Mouse (Mus musculus) midbrain, embryonic 15.5 days (tissue): ENCODE results near the gene Hlf. TPM values are rescaled to one million over a fixed set of nuclear protein-coding genes. Genes with fewer than 3 reads are reported as not detected.

Experiments
- ATAC-seq: fragments of 200-750 bp; cut with Nextera tagmentation; replicated peaks from 2 replicates; pipeline ENCODE4 v1.8.0; 2017; ENCODE audit warnings: moderate TSS enrichment
- H3K27ac ChIP-seq: fragments of 300-500 bp; sonication (generic); 2 replicates; pipeline ENCODE4 v1.5.1; 2015; ENCODE audit warnings: mild to moderate bottlenecking, inconsistent platforms
- H3K27me3 ChIP-seq: fragments of 300-500 bp; sonication (generic); replicated peaks from 2 replicates; pipeline ENCODE4 v1.6.1; 2015; ENCODE audit warnings: inconsistent platforms
- H3K36me3 ChIP-seq: fragments of 300-500 bp; sonication (generic); replicated peaks from 2 replicates; pipeline ENCODE4 v1.6.1; 2015; ENCODE audit warnings: inconsistent platforms
- H3K4me1 ChIP-seq: fragments of 300-500 bp; sonication (generic); 2 replicates; pipeline ENCODE4 v1.6.1; 2015; ENCODE audit warnings: inconsistent platforms
- H3K4me2 ChIP-seq: fragments of 300-500 bp; sonication (generic); 2 replicates; pipeline ENCODE4 v1.6.1; 2015; ENCODE audit warnings: inconsistent platforms, mild to moderate bottlenecking, moderate library complexity
- H3K4me3 ChIP-seq: fragments of 300-500 bp; sonication (generic); 2 replicates; pipeline ENCODE4 v1.5.1; 2015; ENCODE audit warnings: mild to moderate bottlenecking, inconsistent platforms
- H3K9ac ChIP-seq: fragments of 300-500 bp; sonication (generic); 2 replicates; pipeline ENCODE4 v1.6.1; 2015; ENCODE audit warnings: mild to moderate bottlenecking, inconsistent platforms
- H3K9me3 ChIP-seq: fragments of 300-500 bp; sonication (generic); 2 replicates; pipeline ENCODE4 v1.6.1; 2016; ENCODE audit warnings: inconsistent platforms
- WGBS: fragments of 180-500 bp; shearing (Covaris S2); methylation state at CpG from one replicate; pipeline ENCODE4 v1.1.7; 2015; ENCODE audit warnings: mixed read lengths; 5-methylcytosine and 5-hydroxymethylcytosine counted together
- polyA plus RNA-seq: library from polyadenylated mRNA; unstranded; fragments of >200 nt; fragmentation: Nextera tagmentation; extraction: Ambion mirVana; gene quantifications from 2 replicates; pipeline ENCODE4 v1.2.1, GENCODE M21; 2015

Gene Hlf
- polyA plus RNA-seq, 1 experiment from 2014 or later = 7.2 TPM

- H3K27me3 ChIP-seq = no peaks in the 10 kb centered on the region
- H3K36me3 ChIP-seq = no peaks in the 10 kb centered on the region
- no peak overlapping the region for H3K4me2 ChIP-seq
- H3K9me3 ChIP-seq = no peaks in the 10 kb centered on the region
- no peak overlapping the region for H3K9ac ChIP-seq
- no peaks in the 10 kb centered on the region for H3K4me1 ChIP-seq
- WGBS = 93% methylated on average over 3 of the region's 3 CpGs
- no peak overlapping the region for H3K27ac ChIP-seq
- H3K4me3 ChIP-seq = no peak overlapping the region
- no peak for ATAC-seq
Observed at GRCm38 (mm10) chr11:90324597-90324996, 66.1 kb downstream of the Hlf start.

- H3K36me3 ChIP-seq = no peaks in the 10 kb centered on the region
- WGBS = 70% methylated on average over 7 of the region's 7 CpGs
- no peak overlapping the region for H3K4me2 ChIP-seq
- no peaks in the 10 kb centered on the region for H3K4me1 ChIP-seq
- H3K4me3 ChIP-seq = no peak overlapping the region
- H3K9me3 ChIP-seq = no peaks in the 10 kb centered on the region
- H3K27ac ChIP-seq = no peak overlapping the region
- H3K9ac ChIP-seq = no peak overlapping the region
- no peaks in the 10 kb centered on the region for H3K27me3 ChIP-seq
- no peak for ATAC-seq
Observed at GRCm38 (mm10) chr11:90320922-90321321, 69.8 kb downstream of the Hlf start.

GRCm38 (mm10) chr11:90317482-90317881 is 73.2 kb downstream of the Hlf start:
- no peaks in the 10 kb centered on the region for H3K36me3 ChIP-seq
- WGBS = 18% methylated on average over 4 of the region's 4 CpGs
- H3K4me1 ChIP-seq = no peaks in the 10 kb centered on the region
- H3K27me3 ChIP-seq = no peaks in the 10 kb centered on the region
- no peak overlapping the region for H3K4me2 ChIP-seq
- no peak overlapping the region for H3K9ac ChIP-seq
- H3K9me3 ChIP-seq = no peaks in the 10 kb centered on the region
- H3K4me3 ChIP-seq = no peak overlapping the region
- no peak for ATAC-seq
- no peak overlapping the region for H3K27ac ChIP-seq

- WGBS = 84% methylated on average over 3 of the region's 3 CpGs
- no peak overlapping the region for H3K4me3 ChIP-seq
- no peak overlapping the region for H3K4me2 ChIP-seq
- no peaks in the 10 kb centered on the region for H3K9me3 ChIP-seq
- H3K27me3 ChIP-seq = no peaks in the 10 kb centered on the region
- no peak for ATAC-seq
- H3K9ac ChIP-seq = no peak overlapping the region
- H3K36me3 ChIP-seq = no peaks in the 10 kb centered on the region
- no peaks in the 10 kb centered on the region for H3K4me1 ChIP-seq
- no peak overlapping the region for H3K27ac ChIP-seq
Observed at GRCm38 (mm10) chr11:90314606-90315005, 76.1 kb downstream of the Hlf start.

GRCm38 (mm10) chr11:90306993-90307392 is 83.7 kb downstream of the Hlf start:
- no peaks in the 10 kb centered on the region for H3K36me3 ChIP-seq
- no peaks in the 10 kb centered on the region for H3K4me1 ChIP-seq
- no peak overlapping the region for H3K4me2 ChIP-seq
- H3K4me3 ChIP-seq = no peak overlapping the region
- no peaks in the 10 kb centered on the region for H3K27me3 ChIP-seq
- H3K9ac ChIP-seq = no peak overlapping the region
- no peak overlapping the region for H3K27ac ChIP-seq
- no peak for ATAC-seq
- WGBS = 53% methylated on average over 6 of the region's 6 CpGs
- H3K9me3 ChIP-seq = no peaks in the 10 kb centered on the region

- Histone ChIP-seq H3K9ac (no peak overlapping the region), H3K27ac (no peak overlapping the region), H3K27me3 (no peaks in the 10 kb centered on the region), H3K4me3 (no peak overlapping the region), H3K4me1 (no peaks in the 10 kb centered on the region), H3K4me2 (no peak overlapping the region), H3K36me3 (no peaks in the 10 kb centered on the region), H3K9me3 (no peaks in the 10 kb centered on the region)
- ATAC-seq = no peak
- 90% methylated on average over 5 of the region's 5 CpGs for WGBS
Observed at GRCm38 (mm10) chr11:90306067-90306466, 84.6 kb downstream of the Hlf start.

- Histone ChIP-seq H3K9ac (no peak overlapping the region), H3K4me1 (no peaks in the 10 kb centered on the region), H3K9me3 (no peaks in the 10 kb centered on the region), H3K27ac (no peak overlapping the region), H3K36me3 (no peaks in the 10 kb centered on the region), H3K4me2 (no peak overlapping the region), H3K4me3 (no peak overlapping the region), H3K27me3 (no peaks in the 10 kb centered on the region)
- no peak for ATAC-seq
- 88% methylated on average over 2 of the region's 2 CpGs for WGBS
Observed at GRCm38 (mm10) chr11:90294622-90295021, 96.1 kb downstream of the Hlf start.

- Histone ChIP-seq H3K4me1 (no peaks in the 10 kb centered on the region), H3K4me2 (no peak overlapping the region), H3K9ac (no peak overlapping the region), H3K36me3 (no peaks in the 10 kb centered on the region), H3K27me3 (no peaks in the 10 kb centered on the region), H3K9me3 (no peaks in the 10 kb centered on the region), H3K27ac (no peak overlapping the region), H3K4me3 (no peak overlapping the region)
- no peak for ATAC-seq
Observed at GRCm38 (mm10) chr11:90292766-90293165, 97.9 kb downstream of the Hlf start.

GRCm38 (mm10) chr11:90291156-90291555 is 99.5 kb downstream of the Hlf start:
- H3K36me3 ChIP-seq = no peaks in the 10 kb centered on the region
- no peak overlapping the region for H3K27ac ChIP-seq
- no peak overlapping the region for H3K4me2 ChIP-seq
- H3K4me3 ChIP-seq = no peak overlapping the region
- no peaks in the 10 kb centered on the region for H3K9me3 ChIP-seq
- H3K27me3 ChIP-seq = no peaks in the 10 kb centered on the region
- WGBS = 54% methylated on average over 4 of the region's 4 CpGs
- H3K4me1 ChIP-seq = no peaks in the 10 kb centered on the region
- no peak overlapping the region for H3K9ac ChIP-seq
- no peak for ATAC-seq

- no peak overlapping the region for H3K9ac ChIP-seq
- H3K27me3 ChIP-seq = no peaks in the 10 kb centered on the region
- H3K4me3 ChIP-seq = no peak overlapping the region
- H3K4me2 ChIP-seq = no peak overlapping the region
- no peaks in the 10 kb centered on the region for H3K36me3 ChIP-seq
- no peak for ATAC-seq
- H3K4me1 ChIP-seq = no peaks in the 10 kb centered on the region
- no peak overlapping the region for H3K27ac ChIP-seq
- no peaks in the 10 kb centered on the region for H3K9me3 ChIP-seq
- 86% methylated on average over 6 of the region's 6 CpGs for WGBS
Observed at GRCm38 (mm10) chr11:90286550-90287154, 104.0 kb downstream of the Hlf start.

Other genes starting within 250 kb of the Hlf start
- 21.3 and 23.6 TPM in 2 replicates for gene Gm45716, start 203.2 kb downstream of the Hlf start, polyA plus RNA-seq
- gene Mmd, start 141.4 kb downstream of the Hlf start, polyA plus RNA-seq = 120 and 125 TPM in 2 replicates
- 21.0 and 21.4 TPM in 2 replicates for gene Stxbp4, start 247.2 kb upstream of the Hlf start, polyA plus RNA-seq
- 42.2 and 45.3 TPM in 2 replicates for gene Cox11, start 247.3 kb upstream of the Hlf start, polyA plus RNA-seq